Mouse (Mus musculus) urinary bladder, postnatal 0 days (tissue): Measurements from ENCODE around the gene Clrn1. TPM values are rescaled to one million over a fixed set of nuclear protein-coding genes. Genes with fewer than 3 reads are reported as not detected.

ENCODE experiments used
- polyA plus RNA-seq: library from polyadenylated mRNA; unstranded; fragments of >200 nt; fragmentation: Nextera tagmentation; extraction: Ambion mirVana; gene quantifications from 2 replicates; pipeline ENCODE4 v1.2.1, GENCODE M21; 2015

Gene Clrn1
- not detected in 2 replicates for polyA plus RNA-seq

GRCm38 (mm10) chr3:58884801-58885573 is at the start of gene Clrn1:
Gene Clrn1 (minus strand): TSS chr3:58885340.

GRCm38 (mm10) chr3:58822211-58822610 is 62.9 kb downstream of the Clrn1 start, which contains the start of gene Mindy4b-ps:
Gene Mindy4b-ps (minus strand): TSS chr3:58822311.

Other genes with a start within 250 kb of the Clrn1 start
- gene Erich6, start 248.1 kb downstream of the Clrn1 start, polyA plus RNA-seq = not detected in 2 replicates
- 5.4 and 5.8 TPM in 2 replicates for gene Siah2, start 192.9 kb downstream of the Clrn1 start, polyA plus RNA-seq
- not detected in 2 replicates for gene Mindy4b-ps, start 63.0 kb downstream of the Clrn1 start, polyA plus RNA-seq
- gene Med12l, start 120.5 kb upstream of the Clrn1 start, polyA plus RNA-seq = 0.50 and 0.60 TPM in 2 replicates
- 0.19 and 0.39 TPM in 2 replicates for gene Gpr171, start 216.5 kb upstream of the Clrn1 start, polyA plus RNA-seq